Mouse (Mus musculus) ES-E14 (cell line): ENCODE data around the gene Tada1.

Source experiments
- CHD2 ChIP-seq: IDR thresholded peaks from 2 replicates; pipeline ENCODE4 v1.6.1; 2014; ENCODE audit warnings: mild to moderate bottlenecking, low read depth, low read length, inconsistent platforms
- MAFK ChIP-seq: IDR thresholded peaks from 2 replicates; pipeline ENCODE4 v1.6.1; 2014; ENCODE audit warnings: mild to moderate bottlenecking, low read depth, low read length, inconsistent platforms; ENCODE audit not compliant: insufficient read depth

DNA sequence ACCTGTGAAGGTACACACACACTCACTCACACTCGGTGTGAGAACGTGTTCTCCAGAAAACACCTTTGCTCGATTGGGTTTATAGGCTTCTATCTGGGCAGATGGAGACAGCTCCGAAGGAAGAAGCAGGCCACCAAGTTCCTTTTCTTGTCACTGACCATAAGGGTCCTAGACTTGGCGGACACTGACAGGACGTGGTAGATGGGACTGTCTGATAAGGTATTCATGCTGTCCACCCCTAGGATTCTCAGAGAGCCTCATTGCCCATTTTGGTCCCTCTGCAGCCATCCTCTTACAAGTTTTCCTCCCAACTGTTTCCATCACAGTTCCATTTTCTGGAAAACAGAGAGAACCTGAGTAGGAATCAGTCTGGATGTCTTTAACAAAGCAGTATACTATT is 17.5 kb downstream of the Tada1 start:
- TF ChIP-seq CHD2 (no peak), MAFK (no peak)
